Mouse (Mus musculus): ENCODE data around the gene Zzz3. TPM values are rescaled to one million over a fixed set of nuclear protein-coding genes. Genes with fewer than 3 reads are reported as not detected.

Gene Zzz3
- polyA plus RNA-seq, 1 experiment from 2014 or later, result 29.8 TPM

GRCm38 (mm10) chr3:152412362-152412761, 17.1 kb downstream of the Zzz3 start:
- H3K4me2 ChIP-seq (ENCODE audit: low read depth, low read length), result no peak overlapping the region
- WGBS, result 63% methylated on average over 4 of the region's 4 CpGs
- no peak overlapping the region for H3K27ac ChIP-seq (ENCODE audit: low read length)
- peaks cover 26% of the 10 kb centered on the region for H3K4me1 ChIP-seq (ENCODE audit: control insufficient read depth, insufficient read depth, low read length)
- H3K27me3 ChIP-seq (ENCODE audit: control insufficient read depth, insufficient read depth, low read length), result no peaks in the 10 kb centered on the region
- ATAC-seq (replicated peaks; ENCODE audit: extremely low read depth, insufficient read depth, low FRiP score), result no peak
- H3K36me3 ChIP-seq (ENCODE audit: control insufficient read depth, insufficient read depth), result no peaks in the 10 kb centered on the region
- H3K9me3 ChIP-seq (replicated peaks; ENCODE audit: control insufficient read depth, low read length), result no peaks in the 10 kb centered on the region
- H3K4me3 ChIP-seq (ENCODE audit: low read length), result no peak overlapping the region
- no peak overlapping the region for H3K9ac ChIP-seq (ENCODE audit: low read length)

GRCm38 (mm10) chr3:152428925-152429324, 33.7 kb downstream of the Zzz3 start:
- H3K9me3 ChIP-seq (replicated peaks; ENCODE audit: control insufficient read depth, low read length), result no peaks in the 10 kb centered on the region
- no peak overlapping the region for H3K4me3 ChIP-seq (ENCODE audit: low read length)
- H3K4me1 ChIP-seq (ENCODE audit: control insufficient read depth, insufficient read depth, low read length), result 0 out of 2 replicates have a peak, but pooled peaks cover 2% of the 10 kb centered on the region
- WGBS, result 87% methylated on average over 8 of the region's 8 CpGs
- no peak overlapping the region for H3K4me2 ChIP-seq (ENCODE audit: low read depth, low read length)
- peaks cover 15% of the 10 kb centered on the region; the same call in 1 of the 2 replicates for H3K36me3 ChIP-seq (ENCODE audit: control insufficient read depth, insufficient read depth)
- no peak overlapping the region for H3K27ac ChIP-seq (ENCODE audit: low read length)
- no peak overlapping the region for H3K9ac ChIP-seq (ENCODE audit: low read length)
- ATAC-seq (replicated peaks; ENCODE audit: extremely low read depth, insufficient read depth, low FRiP score), result no peak
- H3K27me3 ChIP-seq (ENCODE audit: control insufficient read depth, insufficient read depth, low read length), result no peaks in the 10 kb centered on the region

GRCm38 (mm10) chr3:152432677-152433076, 37.4 kb downstream of the Zzz3 start:
- Histone ChIP-seq H3K27me3 (ENCODE audit: control insufficient read depth, insufficient read depth, low read length) (no peaks in the 10 kb centered on the region), H3K27ac (ENCODE audit: low read length) (no peak overlapping the region), H3K9me3 (replicated peaks; ENCODE audit: control insufficient read depth, low read length) (no peaks in the 10 kb centered on the region), H3K4me2 (ENCODE audit: low read depth, low read length) (no peak overlapping the region), H3K9ac (ENCODE audit: low read length) (no peak overlapping the region), H3K36me3 (ENCODE audit: control insufficient read depth, insufficient read depth) (peaks cover 15% of the 10 kb centered on the region), H3K4me1 (ENCODE audit: control insufficient read depth, insufficient read depth, low read length) (0 out of 2 replicates have a peak, but pooled peaks cover 2% of the 10 kb centered on the region), H3K4me3 (ENCODE audit: low read length) (no peak overlapping the region)
- WGBS, result 94% methylated on average over 7 of the region's 7 CpGs
- no peak for ATAC-seq (replicated peaks; ENCODE audit: extremely low read depth, insufficient read depth, low FRiP score)

- no peaks in the 10 kb centered on the region for H3K9me3 ChIP-seq (replicated peaks; ENCODE audit: control insufficient read depth, low read length)
- 0 out of 2 replicates have a peak, but pooled peaks cover 2% of the 10 kb centered on the region for H3K4me1 ChIP-seq (ENCODE audit: control insufficient read depth, insufficient read depth, low read length)
Observed at GRCm38 (mm10) chr3:152435590-152435989, 40.3 kb downstream of the Zzz3 start.

GRCm38 (mm10) chr3:152438068-152438467, 42.8 kb downstream of the Zzz3 start:
- Histone ChIP-seq H3K27ac (ENCODE audit: low read length) (no peak overlapping the region), H3K9ac (ENCODE audit: low read length) (no peak overlapping the region), H3K4me2 (ENCODE audit: low read depth, low read length) (no peak overlapping the region), H3K9me3 (replicated peaks; ENCODE audit: control insufficient read depth, low read length) (no peaks in the 10 kb centered on the region), H3K4me3 (ENCODE audit: low read length) (no peak overlapping the region), H3K4me1 (ENCODE audit: control insufficient read depth, insufficient read depth, low read length) (0 out of 2 replicates have a peak, but pooled peaks cover 5% of the 10 kb centered on the region), H3K36me3 (ENCODE audit: control insufficient read depth, insufficient read depth) (peaks cover 5% of the 10 kb centered on the region), H3K27me3 (ENCODE audit: control insufficient read depth, insufficient read depth, low read length) (no peaks in the 10 kb centered on the region)
- ATAC-seq (replicated peaks; ENCODE audit: extremely low read depth, insufficient read depth, low FRiP score), result no peak
- WGBS, result 94% methylated on average over 7 of the region's 7 CpGs

More at GRCm38 (mm10) chr3:152435590-152435989, 40.3 kb downstream of the Zzz3 start:
- Histone ChIP-seq H3K9ac (ENCODE audit: low read length) (no peak overlapping the region), H3K27me3 (ENCODE audit: control insufficient read depth, insufficient read depth, low read length) (no peaks in the 10 kb centered on the region), H3K27ac (ENCODE audit: low read length) (no peak overlapping the region), H3K36me3 (ENCODE audit: control insufficient read depth, insufficient read depth) (peaks cover 5% of the 10 kb centered on the region), H3K4me2 (ENCODE audit: low read depth, low read length) (no peak overlapping the region), H3K4me3 (ENCODE audit: low read length) (no peak overlapping the region)
- no peak for ATAC-seq (replicated peaks; ENCODE audit: extremely low read depth, insufficient read depth, low FRiP score)

GRCm38 (mm10) chr3:152442795-152443194, 47.5 kb downstream of the Zzz3 start:
- H3K4me2 ChIP-seq (ENCODE audit: low read depth, low read length), result no peak overlapping the region
- H3K9me3 ChIP-seq (replicated peaks; ENCODE audit: control insufficient read depth, low read length), result no peaks in the 10 kb centered on the region
- no peaks in the 10 kb centered on the region for H3K27me3 ChIP-seq (ENCODE audit: control insufficient read depth, insufficient read depth, low read length)
- H3K27ac ChIP-seq (ENCODE audit: low read length), result no peak overlapping the region
- no peak overlapping the region for H3K4me3 ChIP-seq (ENCODE audit: low read length)
- no peak for ATAC-seq (replicated peaks; ENCODE audit: extremely low read depth, insufficient read depth, low FRiP score)
- 87% methylated on average over 4 of the region's 4 CpGs for WGBS
- 0 out of 2 replicates have a peak, but pooled peaks cover 3% of the 10 kb centered on the region for H3K4me1 ChIP-seq (ENCODE audit: control insufficient read depth, insufficient read depth, low read length)
- 0 out of 2 replicates have a peak, but pooled peaks cover 4% of the 10 kb centered on the region for H3K36me3 ChIP-seq (ENCODE audit: control insufficient read depth, insufficient read depth)
- H3K9ac ChIP-seq (ENCODE audit: low read length), result no peak overlapping the region

GRCm38 (mm10) chr3:152444114-152444513, 48.8 kb downstream of the Zzz3 start:
- Histone ChIP-seq H3K4me2 (ENCODE audit: low read depth, low read length) (no peak overlapping the region), H3K36me3 (ENCODE audit: control insufficient read depth, insufficient read depth) (0 out of 2 replicates have a peak, but pooled peaks cover 4% of the 10 kb centered on the region), H3K27ac (ENCODE audit: low read length) (no peak overlapping the region), H3K9ac (ENCODE audit: low read length) (no peak overlapping the region), H3K27me3 (ENCODE audit: control insufficient read depth, insufficient read depth, low read length) (no peaks in the 10 kb centered on the region), H3K4me3 (ENCODE audit: low read length) (no peak overlapping the region), H3K4me1 (ENCODE audit: control insufficient read depth, insufficient read depth, low read length) (0 out of 2 replicates have a peak, but pooled peaks cover 3% of the 10 kb centered on the region), H3K9me3 (replicated peaks; ENCODE audit: control insufficient read depth, low read length) (no peaks in the 10 kb centered on the region)
- 78% methylated on average over 3 of the region's 3 CpGs for WGBS
- ATAC-seq (replicated peaks; ENCODE audit: extremely low read depth, insufficient read depth, low FRiP score), result no peak

- no peaks in the 10 kb centered on the region for H3K9me3 ChIP-seq (replicated peaks; ENCODE audit: control insufficient read depth, low read length)
Observed at GRCm38 (mm10) chr3:152446966-152447365, 51.7 kb downstream of the Zzz3 start.

GRCm38 (mm10) chr3:152453163-152453562, 57.9 kb downstream of the Zzz3 start:
- H3K36me3 ChIP-seq (ENCODE audit: control insufficient read depth, insufficient read depth), result peaks cover 43% of the 10 kb centered on the region
- H3K9me3 ChIP-seq (replicated peaks; ENCODE audit: control insufficient read depth, low read length), result no peaks in the 10 kb centered on the region
- peaks cover 6% of the 10 kb centered on the region for H3K4me1 ChIP-seq (ENCODE audit: control insufficient read depth, insufficient read depth, low read length)
- no peaks in the 10 kb centered on the region for H3K27me3 ChIP-seq (ENCODE audit: control insufficient read depth, insufficient read depth, low read length)
- no peak overlapping the region for H3K4me2 ChIP-seq (ENCODE audit: low read depth, low read length)
- WGBS, result 73% methylated on average over 2 of the region's 4 CpGs
- no peak for ATAC-seq (replicated peaks; ENCODE audit: extremely low read depth, insufficient read depth, low FRiP score)
- H3K27ac ChIP-seq (ENCODE audit: low read length), result no peak overlapping the region
- H3K4me3 ChIP-seq (ENCODE audit: low read length), result no peak overlapping the region
- H3K9ac ChIP-seq (ENCODE audit: low read length), result no peak overlapping the region

More at GRCm38 (mm10) chr3:152446966-152447365, 51.7 kb downstream of the Zzz3 start:
- H3K4me2 ChIP-seq (ENCODE audit: low read depth, low read length), result no peak overlapping the region
- peaks cover 11% of the 10 kb centered on the region for H3K36me3 ChIP-seq (ENCODE audit: control insufficient read depth, insufficient read depth)
- no peak overlapping the region for H3K9ac ChIP-seq (ENCODE audit: low read length)
- no peaks in the 10 kb centered on the region for H3K27me3 ChIP-seq (ENCODE audit: control insufficient read depth, insufficient read depth, low read length)
- ATAC-seq (replicated peaks; ENCODE audit: extremely low read depth, insufficient read depth, low FRiP score), result no peak
- no peak overlapping the region for H3K4me3 ChIP-seq (ENCODE audit: low read length)
- 94% methylated on average over 1 of the region's 1 CpGs for WGBS
- H3K4me1 ChIP-seq (ENCODE audit: control insufficient read depth, insufficient read depth, low read length), result no peaks in the 10 kb centered on the region
- H3K27ac ChIP-seq (ENCODE audit: low read length), result no peak overlapping the region
